14 mouse cellular contexts compared by ENCODE assay signal in genomic region chr17:75870492-75870891, GRCm38 (mm10).
DNase-seq lines count a peak whose midpoint lies in the region; ATAC-seq lines count a peak whose summit lies in the region.
"Had no signal": no experiment of that assay in that cellular context is flagged by ENCODE, and none has a peak within 500 bp of the region (broad histone marks: within the 10 kb centered on the region; RNA-seq: fewer than 3 reads in every experiment).

No protein-coding gene starts in this region.

- H3K27ac ChIP-seq in forebrain, embryonic 14.5 days (ENCODE audit: low read depth, low read length) = no peak overlapping the region
- 0 out of 2 replicates have a peak overlapping the region, but pooled peaks have one; percentile 13 for H3K27ac ChIP-seq in midbrain, embryonic 10.5 days (replicated peaks)
- H3K27ac ChIP-seq: heart, adult 2 months had no signal

- no peaks in the 10 kb centered on the region for H3K27me3 ChIP-seq in forebrain, embryonic 14.5 days (replicated peaks; ENCODE audit: control insufficient read depth, insufficient read depth, low read length)
- no peaks in the 10 kb centered on the region for H3K27me3 ChIP-seq in midbrain, embryonic 10.5 days (ENCODE audit: low read depth, poor library complexity, severe bottlenecking)
- H3K27me3 ChIP-seq: megakaryocyte, embryonic 14.5 days had no signal

- ATAC-seq in forebrain, embryonic 14.5 days = peak; percentile 79

- H3K4me3 ChIP-seq in forebrain, embryonic 14.5 days (ENCODE audit: low read depth, low read length) = no peak overlapping the region
- H3K4me3 ChIP-seq in midbrain, embryonic 10.5 days = no peak overlapping the region
- H3K4me3 ChIP-seq: heart, adult 2 months; megakaryocyte, embryonic 14.5 days had no signal

- peak; percentile 17 to 24 for DNase-seq in cerebellum, postnatal 36 days
- DNase-seq in cerebellum, adult 8-10 months = no peak
- DNase-seq in Muller cell, postnatal 12 days (ENCODE audit: inconsistent ontology term) = peak; percentile 88
- peak; percentile 83 for DNase-seq in forebrain, embryonic 14.5 days (ENCODE audit: low spot score)
- DNase-seq in midbrain, embryonic 10.5 days (ENCODE audit: low spot score) = no peak
- DNase-seq in heart, adult 11 months = no peak
- no peak for DNase-seq in kidney, postnatal 36 days
- DNase-seq in yolk sac, embryonic 10.5 days (ENCODE audit: low spot score) = no peak
- DNase-seq: adrenal gland, postnatal 36 days; heart, adult 2 months; heart, postnatal 4 days; lung, adult 2 months; thymus, postnatal 14 days had no signal

- H3K9ac ChIP-seq in forebrain, embryonic 14.5 days (ENCODE audit: low read length) = no peak overlapping the region

- 5% methylated on average over 2 of the region's 2 CpGs for WGBS in forebrain, embryonic 14.5 days
- 24% methylated on average over 2 of the region's 2 CpGs for WGBS in midbrain, embryonic 10.5 days

- H3K36me3 ChIP-seq in forebrain, embryonic 14.5 days (ENCODE audit: control insufficient read depth, insufficient read depth, low read length) = no peaks in the 10 kb centered on the region
- H3K36me3 ChIP-seq in midbrain, embryonic 10.5 days = no peaks in the 10 kb centered on the region

- no peaks in the 10 kb centered on the region for H3K9me3 ChIP-seq in forebrain, embryonic 14.5 days (replicated peaks; ENCODE audit: control insufficient read depth, low read length)
- no peaks in the 10 kb centered on the region for H3K9me3 ChIP-seq in midbrain, embryonic 10.5 days (replicated peaks)

- H3K4me2 ChIP-seq in forebrain, embryonic 14.5 days (ENCODE audit: low read length) = no peak overlapping the region

- peaks cover 4% of the 10 kb centered on the region; the same call in 1 of the 2 replicates for H3K4me1 ChIP-seq in forebrain, embryonic 14.5 days (ENCODE audit: control insufficient read depth, insufficient read depth, low read length)
- H3K4me1 ChIP-seq in midbrain, embryonic 10.5 days = peaks cover 10% of the 10 kb centered on the region
- H3K4me1 ChIP-seq: megakaryocyte, embryonic 14.5 days had no signal

Comparison
In these comparisons a context has a peak if more than half of its experiments do, and no peak if none do; other contexts are left out.
1. DNase-seq: peak in cerebellum, postnatal 36 days (2 of 2), Muller cell, postnatal 12 days (single experiment) and forebrain, embryonic 14.5 days (single experiment); none in cerebellum, adult 8-10 months (single experiment), midbrain, embryonic 10.5 days (single experiment), heart, adult 11 months (single experiment), kidney, postnatal 36 days (0 of 2) and yolk sac, embryonic 10.5 days (single experiment).